Mouse (Mus musculus): Measurements from ENCODE around the gene Erlec1. TPM values are rescaled to one million over a fixed set of nuclear protein-coding genes. Genes with fewer than 3 reads are reported as not detected.

The Erlec1 gene
- polyA plus RNA-seq, 1 experiment from 2014 or later: 10.5 TPM

Other genes starting within 250 kb of the Erlec1 start
- gene Psme4, start 182.6 kb downstream of the Erlec1 start, polyA plus RNA-seq (2015; fragmentation: Nextera tagmentation; extraction: Ambion mirVana): 16.3 and 20.8 TPM in 2 replicates
- not detected in 2 replicates for gene Gpr75, start 69.0 kb downstream of the Erlec1 start, polyA plus RNA-seq (2015; fragmentation: Nextera tagmentation; extraction: Ambion mirVana)
- 32.3 and 39.2 TPM in 2 replicates for gene Asb3, start 68.9 kb downstream of the Erlec1 start, polyA plus RNA-seq (2015; fragmentation: Nextera tagmentation; extraction: Ambion mirVana)
- 12.5 and 13.3 TPM in 2 replicates for gene Chac2, start 32.0 kb upstream of the Erlec1 start, polyA plus RNA-seq (2015; fragmentation: Nextera tagmentation; extraction: Ambion mirVana)
- gene Gm17332, start 228.1 kb upstream of the Erlec1 start, polyA plus RNA-seq (2015; fragmentation: Nextera tagmentation; extraction: Ambion mirVana): not detected in 2 replicates

Data from thymus, postnatal 0 days (tissue).